Mouse (Mus musculus): Measurements from ENCODE around the gene Rplp0. TPM values are rescaled to one million over a fixed set of nuclear protein-coding genes. Genes with fewer than 3 reads are reported as not detected.

The Rplp0 gene
- polyA plus RNA-seq, 1 experiment from 2014 or later, result 1,268 TPM

GRCm38 (mm10) chr5:115545636-115546035 lies 13.6 kb upstream of the Rplp0 start:
- Histone ChIP-seq H3K27ac (replicated peaks in 1 of 2; ENCODE audit: control insufficient read depth in 1 of 2, insufficient read depth in 1 of 2, low read depth in 2 of 2, low read length in 2 of 2) (no peak overlapping the region), H3K4me1 (ENCODE audit: control insufficient read depth in 2 of 2, insufficient read depth in 2 of 2, low read length in 2 of 2) (peaks cover 25 to 34% of the 10 kb centered on the region in 2 experiments), H3K4me2 (ENCODE audit: low read length) (no peak overlapping the region)

GRCm38 (mm10) chr5:115546536-115546935 lies 12.7 kb upstream of the Rplp0 start:
- Histone ChIP-seq H3K4me3 (ENCODE audit: control insufficient read depth in 1 of 2, insufficient read depth in 1 of 2, low read depth in 1 of 2, low read length in 2 of 2) (no peak overlapping the region), H3K9me3 (ENCODE audit: control insufficient read depth, low read length) (no peaks in the 10 kb centered on the region), H3K27me3 (ENCODE audit: control insufficient read depth, insufficient read depth, low read length) (no peaks in the 10 kb centered on the region), H3K27ac (replicated peaks in 1 of 2; ENCODE audit: control insufficient read depth in 1 of 2, insufficient read depth in 1 of 2, low read depth in 2 of 2, low read length in 2 of 2) (no peak overlapping the region; a peak in 1 of 4 replicates), H3K36me3 (ENCODE audit: control insufficient read depth, insufficient read depth, low read length) (peaks cover 75% of the 10 kb centered on the region), H3K9ac (ENCODE audit: low read length) (peak overlapping the region; percentile 25; the same call in 1 of the 2 replicates), H3K4me2 (ENCODE audit: low read length) (no peak overlapping the region), H3K4me1 (ENCODE audit: control insufficient read depth in 2 of 2, insufficient read depth in 2 of 2, low read length in 2 of 2) (peaks cover 25 to 34% of the 10 kb centered on the region in 2 experiments)
- no peak for ATAC-seq (ENCODE audit: insufficient number of reproducible peaks, insufficient read depth, low FRiP score, low read depth)
- 68% methylated on average over 11 of the region's 11 CpGs for WGBS

More at GRCm38 (mm10) chr5:115545636-115546035, 13.6 kb upstream of the Rplp0 start:
- WGBS, result 93% methylated on average over 14 of the region's 14 CpGs
- no peak overlapping the region for H3K9ac ChIP-seq (ENCODE audit: low read length)
- no peaks in the 10 kb centered on the region for H3K9me3 ChIP-seq (ENCODE audit: control insufficient read depth, low read length)
- peaks cover 66% of the 10 kb centered on the region for H3K36me3 ChIP-seq (ENCODE audit: control insufficient read depth, insufficient read depth, low read length)
- no peaks in the 10 kb centered on the region for H3K27me3 ChIP-seq (ENCODE audit: control insufficient read depth, insufficient read depth, low read length)
- no peak for ATAC-seq (ENCODE audit: insufficient number of reproducible peaks, insufficient read depth, low FRiP score, low read depth)
- no peak overlapping the region for H3K4me3 ChIP-seq (ENCODE audit: control insufficient read depth in 1 of 2, insufficient read depth in 1 of 2, low read depth in 1 of 2, low read length in 2 of 2)

GRCm38 (mm10) chr5:115547014-115547413 lies 12.3 kb upstream of the Rplp0 start:
- Histone ChIP-seq H3K36me3 (ENCODE audit: control insufficient read depth, insufficient read depth, low read length) (peaks cover 80% of the 10 kb centered on the region), H3K4me3 (ENCODE audit: control insufficient read depth in 1 of 2, insufficient read depth in 1 of 2, low read depth in 1 of 2, low read length in 2 of 2) (no peak overlapping the region), H3K9me3 (ENCODE audit: control insufficient read depth, low read length) (no peaks in the 10 kb centered on the region), H3K4me2 (ENCODE audit: low read length) (no peak overlapping the region), H3K4me1 (ENCODE audit: control insufficient read depth in 2 of 2, insufficient read depth in 2 of 2, low read length in 2 of 2) (peaks cover 25 to 33% of the 10 kb centered on the region in 2 experiments), H3K9ac (ENCODE audit: low read length) (peak overlapping the region; percentile 25; the same call in 1 of the 2 replicates), H3K27me3 (ENCODE audit: control insufficient read depth, insufficient read depth, low read length) (no peaks in the 10 kb centered on the region), H3K27ac (replicated peaks in 1 of 2; ENCODE audit: control insufficient read depth in 1 of 2, insufficient read depth in 1 of 2, low read depth in 2 of 2, low read length in 2 of 2) (0 out of 4 replicates have a peak overlapping the region, but pooled peaks of 1 of the 2 experiments have one; percentile 9)
- WGBS, result 59% methylated on average over 6 of the region's 6 CpGs
- no peak for ATAC-seq (ENCODE audit: insufficient number of reproducible peaks, insufficient read depth, low FRiP score, low read depth)

DNA sequence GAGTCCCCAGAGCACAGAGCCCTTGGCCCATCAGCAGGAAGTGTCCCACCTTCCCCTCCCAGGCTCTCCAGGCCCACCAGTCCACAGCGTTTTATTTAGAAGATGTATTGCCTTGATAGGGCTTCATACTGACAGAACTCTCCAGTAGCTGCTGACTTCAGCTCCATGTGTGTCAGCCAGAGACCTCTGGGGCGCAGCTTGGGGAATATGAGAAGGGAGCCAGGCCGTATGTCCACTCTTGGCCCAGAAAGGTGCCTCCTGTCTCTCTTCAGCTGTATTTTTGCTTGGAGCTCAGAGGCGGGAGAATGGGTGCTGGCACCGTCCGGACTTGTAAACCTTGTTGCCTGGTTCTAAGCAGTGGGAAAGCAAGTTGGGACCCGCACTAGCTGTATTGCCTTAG lies 11.8 kb upstream of the Rplp0 start:
- Histone ChIP-seq H3K27me3 (ENCODE audit: control insufficient read depth, insufficient read depth, low read length) (no peaks in the 10 kb centered on the region), H3K4me2 (ENCODE audit: low read length) (no peak overlapping the region), H3K36me3 (ENCODE audit: control insufficient read depth, insufficient read depth, low read length) (peaks cover 84% of the 10 kb centered on the region), H3K4me3 (ENCODE audit: control insufficient read depth in 1 of 2, insufficient read depth in 1 of 2, low read depth in 1 of 2, low read length in 2 of 2) (no peak overlapping the region), H3K27ac (replicated peaks in 1 of 2; ENCODE audit: control insufficient read depth in 1 of 2, insufficient read depth in 1 of 2, low read depth in 2 of 2, low read length in 2 of 2) (no peak overlapping the region), H3K9ac (ENCODE audit: low read length) (peak overlapping the region; percentile 25; the same call in 1 of the 2 replicates), H3K9me3 (ENCODE audit: control insufficient read depth, low read length) (no peaks in the 10 kb centered on the region), H3K4me1 (ENCODE audit: control insufficient read depth in 2 of 2, insufficient read depth in 2 of 2, low read length in 2 of 2) (peaks cover 24 to 30% of the 10 kb centered on the region in 2 experiments)
- WGBS, result 83% methylated on average over 7 of the region's 7 CpGs
- ATAC-seq (ENCODE audit: insufficient number of reproducible peaks, insufficient read depth, low FRiP score, low read depth), result no peak

GRCm38 (mm10) chr5:115548501-115549285 lies 10.6 kb upstream of the Rplp0 start:
- WGBS, result 88% methylated on average over 18 of the region's 18 CpGs
- no peak for ATAC-seq (ENCODE audit: insufficient number of reproducible peaks, insufficient read depth, low FRiP score, low read depth)
- peaks cover 97% of the 10 kb centered on the region for H3K36me3 ChIP-seq (ENCODE audit: control insufficient read depth, insufficient read depth, low read length)

GRCm38 (mm10) chr5:115550482-115551005 lies 8.7 kb upstream of the Rplp0 start:
- peaks cover 98% of the 10 kb centered on the region for H3K36me3 ChIP-seq (ENCODE audit: control insufficient read depth, insufficient read depth, low read length)

More at GRCm38 (mm10) chr5:115548501-115549285, 10.6 kb upstream of the Rplp0 start:
- peaks cover 11 to 17% of the 10 kb centered on the region in 2 experiments for H3K4me1 ChIP-seq (ENCODE audit: control insufficient read depth in 2 of 2, insufficient read depth in 2 of 2, low read length in 2 of 2)
- H3K4me3 ChIP-seq (ENCODE audit: control insufficient read depth in 1 of 2, insufficient read depth in 1 of 2, low read depth in 1 of 2, low read length in 2 of 2), result no peak overlapping the region
- H3K9ac ChIP-seq (ENCODE audit: low read length), result no peak overlapping the region
- no peaks in the 10 kb centered on the region for H3K27me3 ChIP-seq (ENCODE audit: control insufficient read depth, insufficient read depth, low read length)
- H3K4me2 ChIP-seq (ENCODE audit: low read length), result no peak overlapping the region
- H3K27ac ChIP-seq (replicated peaks in 1 of 2; ENCODE audit: control insufficient read depth in 1 of 2, insufficient read depth in 1 of 2, low read depth in 2 of 2, low read length in 2 of 2), result no peak overlapping the region
- no peaks in the 10 kb centered on the region for H3K9me3 ChIP-seq (ENCODE audit: control insufficient read depth, low read length)

GRCm38 (mm10) chr5:115551386-115551785 lies 7.9 kb upstream of the Rplp0 start:
- no peak for ATAC-seq (ENCODE audit: insufficient number of reproducible peaks, insufficient read depth, low FRiP score, low read depth)
- 74% methylated on average over 12 of the region's 12 CpGs for WGBS
- Histone ChIP-seq H3K27ac (replicated peaks in 1 of 2; ENCODE audit: control insufficient read depth in 1 of 2, insufficient read depth in 1 of 2, low read depth in 2 of 2, low read length in 2 of 2) (no peak overlapping the region), H3K27me3 (ENCODE audit: control insufficient read depth, insufficient read depth, low read length) (no peaks in the 10 kb centered on the region), H3K4me1 (ENCODE audit: control insufficient read depth in 2 of 2, insufficient read depth in 2 of 2, low read length in 2 of 2) (peaks cover 2 to 4% of the 10 kb centered on the region in 2 experiments; a peak in 2 of 4 replicates), H3K9me3 (ENCODE audit: control insufficient read depth, low read length) (no peaks in the 10 kb centered on the region), H3K4me2 (ENCODE audit: low read length) (no peak overlapping the region), H3K4me3 (ENCODE audit: control insufficient read depth in 1 of 2, insufficient read depth in 1 of 2, low read depth in 1 of 2, low read length in 2 of 2) (no peak overlapping the region), H3K9ac (ENCODE audit: low read length) (no peak overlapping the region), H3K36me3 (ENCODE audit: control insufficient read depth, insufficient read depth, low read length) (peaks cover 89% of the 10 kb centered on the region)

More at GRCm38 (mm10) chr5:115550482-115551005, 8.7 kb upstream of the Rplp0 start:
- H3K4me3 ChIP-seq (ENCODE audit: control insufficient read depth in 1 of 2, insufficient read depth in 1 of 2, low read depth in 1 of 2, low read length in 2 of 2), result no peak overlapping the region
- H3K27me3 ChIP-seq (ENCODE audit: control insufficient read depth, insufficient read depth, low read length), result no peaks in the 10 kb centered on the region
- H3K27ac ChIP-seq (replicated peaks in 1 of 2; ENCODE audit: control insufficient read depth in 1 of 2, insufficient read depth in 1 of 2, low read depth in 2 of 2, low read length in 2 of 2), result no peak overlapping the region
- WGBS, result 77% methylated on average over 11 of the region's 11 CpGs
- no peak overlapping the region for H3K4me2 ChIP-seq (ENCODE audit: low read length)
- no peaks in the 10 kb centered on the region for H3K9me3 ChIP-seq (ENCODE audit: control insufficient read depth, low read length)
- H3K4me1 ChIP-seq (ENCODE audit: control insufficient read depth in 2 of 2, insufficient read depth in 2 of 2, low read length in 2 of 2), result peaks cover 2 to 4% of the 10 kb centered on the region in 2 experiments; a peak in 1 of 4 replicates
- ATAC-seq (ENCODE audit: insufficient number of reproducible peaks, insufficient read depth, low FRiP score, low read depth), result no peak
- H3K9ac ChIP-seq (ENCODE audit: low read length), result no peak overlapping the region
